Mouse (Mus musculus) liver (tissue): Measurements from ENCODE around the gene Cst9.

Source experiments
- DNase-seq: peaks from one replicate; pipeline ENCODE4 v3.0.0-alpha.2; 2020; ENCODE audit warnings: mixed read lengths

Cst9 gene

DNA sequence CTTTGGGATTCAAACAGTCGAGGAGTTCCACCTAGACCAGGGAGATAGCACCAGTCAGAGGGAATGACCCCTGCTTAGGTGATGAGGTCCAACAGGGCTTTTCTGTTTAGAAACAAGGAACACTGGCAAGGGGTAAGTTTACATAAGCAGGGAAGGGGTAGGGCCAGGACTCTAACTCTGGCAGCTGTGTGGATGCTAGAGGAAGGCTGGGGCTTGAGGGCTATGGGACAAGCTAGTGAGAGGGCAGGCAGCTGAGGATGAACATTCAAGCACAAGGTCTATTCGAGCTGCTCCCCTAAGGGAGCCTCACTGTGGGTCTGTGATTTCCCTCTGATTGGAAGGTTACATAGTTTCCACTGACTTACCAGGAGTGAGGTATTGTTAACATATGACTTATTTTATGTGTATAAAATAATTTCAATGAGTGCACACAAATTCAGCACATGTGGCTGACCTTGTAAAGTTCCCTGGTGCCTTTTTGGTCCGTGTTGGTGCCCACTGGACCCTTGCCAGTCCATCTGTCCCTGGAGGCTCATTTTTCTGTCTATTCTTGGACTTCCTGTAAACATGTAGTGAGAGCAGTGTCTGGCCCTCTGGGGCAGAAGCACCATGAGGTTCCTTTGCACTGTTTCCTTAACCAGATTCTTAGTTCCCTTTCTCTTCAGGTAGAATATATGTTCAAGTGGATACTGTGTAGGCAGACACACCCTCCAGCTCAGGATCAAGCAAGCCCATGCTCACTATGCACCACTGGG lies 42.2 kb downstream of the Cst9 start:
- no peak for DNase-seq

- DNase-seq: no peak
Measured at GRCm38 (mm10) chr2:148878641-148879130, 43.7 kb downstream of the Cst9 start.

- DNase-seq: no peak
Measured at GRCm38 (mm10) chr2:148879199-148879598, 44.3 kb downstream of the Cst9 start.

DNA sequence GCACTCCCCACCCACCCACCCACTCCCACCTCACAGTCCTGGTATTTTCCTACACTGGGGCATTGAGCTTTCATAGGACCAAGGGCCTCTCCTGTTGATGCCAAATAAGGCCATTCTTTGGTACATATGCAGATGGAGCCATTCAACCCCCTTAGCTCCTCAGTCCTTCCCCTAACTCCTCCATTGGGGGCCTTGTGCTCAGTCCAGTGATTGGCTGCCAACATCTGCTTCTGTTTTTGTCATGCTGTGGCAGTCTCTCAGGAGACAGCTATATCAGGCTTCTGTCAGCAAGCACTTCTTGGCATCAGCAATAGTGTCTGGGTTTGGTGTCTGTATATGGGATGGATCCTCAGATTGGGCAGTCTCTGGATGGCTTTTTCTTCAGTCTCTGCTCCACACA lies 49.8 kb downstream of the Cst9 start:
- no peak for DNase-seq
